Mouse (Mus musculus) testis, adult 2 months (tissue): ENCODE measurements around the gene Scand1. TPM values are rescaled to one million over a fixed set of nuclear protein-coding genes. Genes with fewer than 3 reads are reported as not detected.

Experiments
- H3K27ac ChIP-seq: fragments of 200-500 bp; 2 replicates; pipeline ENCODE4 v1.5.1; 2012; ENCODE audit warnings: low read depth, low read length; ENCODE audit not compliant: control insufficient read depth, insufficient read depth
- H3K27me3 ChIP-seq: fragments of 200-500 bp; 2 replicates; pipeline ENCODE4 v1.6.1; 2012; ENCODE audit warnings: mild to moderate bottlenecking, low read length, moderate library complexity; ENCODE audit not compliant: control insufficient read depth, insufficient read depth
- H3K36me3 ChIP-seq: fragments of 200-500 bp; 2 replicates; pipeline ENCODE4 v1.6.1; 2012; ENCODE audit warnings: mild to moderate bottlenecking, low read length; ENCODE audit not compliant: control insufficient read depth, insufficient read depth
- H3K4me1 ChIP-seq: fragments of 200-500 bp; 2 replicates; pipeline ENCODE4 v1.6.1; 2012; ENCODE audit warnings: low read length; ENCODE audit not compliant: control insufficient read depth, insufficient read depth
- H3K4me3 ChIP-seq: fragments of 200-500 bp; 2 replicates; pipeline ENCODE4 v1.5.1; 2012; ENCODE audit warnings: low read depth, mild to moderate bottlenecking, low read length, moderate library complexity, mixed read lengths; ENCODE audit not compliant: control insufficient read depth
- CTCF ChIP-seq: fragments of 200-500 bp; IDR thresholded peaks from 2 replicates; pipeline ENCODE4 v1.5.1; 2012; ENCODE audit warnings: low read depth, mild to moderate bottlenecking, inconsistent platforms, low read length, moderate library complexity; ENCODE audit not compliant: control insufficient read depth, insufficient read depth, insufficient replicate concordance
- POLR2A ChIP-seq: fragments of 200-500 bp; IDR thresholded peaks from 2 replicates; pipeline ENCODE4 v1.6.1; 2012; ENCODE audit warnings: low read depth, mild to moderate bottlenecking, inconsistent platforms, low read length, moderate library complexity; ENCODE audit not compliant: control insufficient read depth
- polyA plus RNA-seq: library from polyadenylated mRNA; depleted of rRNA; stranded (reverse); fragments of >200 nt; gene quantifications from 2 replicates; pipeline ENCODE4 v1.2.3, GENCODE M21; 2012

Scand1 gene
- polyA plus RNA-seq, 1 experiment = 212 TPM

GRCm38 (mm10) chr2:156296190-156296589 lies 16.3 kb downstream of the Scand1 start:
- H3K27ac ChIP-seq = no peak overlapping the region
- H3K4me3 ChIP-seq = no peak overlapping the region
- H3K36me3 ChIP-seq = no peaks in the 10 kb centered on the region; the same call in 1 of the 2 replicates
- H3K4me1 ChIP-seq = no peaks in the 10 kb centered on the region
- TF ChIP-seq CTCF (no peak), POLR2A (no peak)
- H3K27me3 ChIP-seq = no peaks in the 10 kb centered on the region

- H3K4me3 ChIP-seq = no peak overlapping the region
- no peak for TF ChIP-seq CTCF
- TF ChIP-seq POLR2A = no peak
- no peak overlapping the region for H3K27ac ChIP-seq
- H3K27me3 ChIP-seq = no peaks in the 10 kb centered on the region
- H3K36me3 ChIP-seq = no peaks in the 10 kb centered on the region; the same call in 1 of the 2 replicates
- H3K4me1 ChIP-seq = no peaks in the 10 kb centered on the region
These were observed 16.9 kb downstream of the Scand1 start for GRCm38 (mm10) chr2:156295601-156296063.

GRCm38 (mm10) chr2:156291998-156292397 lies 20.5 kb downstream of the Scand1 start:
- no peaks in the 10 kb centered on the region for H3K36me3 ChIP-seq
- H3K27me3 ChIP-seq = no peaks in the 10 kb centered on the region
- no peak overlapping the region for H3K4me3 ChIP-seq
- H3K4me1 ChIP-seq = no peaks in the 10 kb centered on the region
- no peak for TF ChIP-seq CTCF
- no peak for TF ChIP-seq POLR2A
- H3K27ac ChIP-seq = no peak overlapping the region

- TF ChIP-seq CTCF (no peak), POLR2A (no peak)
- Histone ChIP-seq H3K4me1 (no peaks in the 10 kb centered on the region), H3K36me3 (no peaks in the 10 kb centered on the region)
These were observed 22.8 kb downstream of the Scand1 start for GRCm38 (mm10) chr2:156289552-156290160.

GRCm38 (mm10) chr2:156288222-156288621 lies 24.3 kb downstream of the Scand1 start:
- H3K4me1 ChIP-seq = no peaks in the 10 kb centered on the region
- TF ChIP-seq CTCF (no peak), POLR2A (no peak)
- H3K27ac ChIP-seq = no peak overlapping the region
- no peaks in the 10 kb centered on the region for H3K36me3 ChIP-seq
- no peak overlapping the region for H3K4me3 ChIP-seq
- H3K27me3 ChIP-seq = no peaks in the 10 kb centered on the region

More at GRCm38 (mm10) chr2:156289552-156290160, 22.8 kb downstream of the Scand1 start:
- Histone ChIP-seq H3K4me3 (no peak overlapping the region), H3K27ac (no peak overlapping the region), H3K27me3 (no peaks in the 10 kb centered on the region)

- H3K27me3 ChIP-seq = no peaks in the 10 kb centered on the region
- no peak overlapping the region for H3K27ac ChIP-seq
- H3K4me3 ChIP-seq = no peak overlapping the region
- no peaks in the 10 kb centered on the region for H3K4me1 ChIP-seq
- H3K36me3 ChIP-seq = 0 out of 2 replicates have a peak, but pooled peaks cover 1% of the 10 kb centered on the region
- no peak for TF ChIP-seq CTCF
- no peak for TF ChIP-seq POLR2A
These were observed 25.8 kb downstream of the Scand1 start for GRCm38 (mm10) chr2:156286733-156287132.

- Histone ChIP-seq H3K36me3 (0 out of 2 replicates have a peak, but pooled peaks cover 1% of the 10 kb centered on the region), H3K27ac (no peak overlapping the region), H3K4me1 (no peaks in the 10 kb centered on the region), H3K4me3 (no peak overlapping the region), H3K27me3 (no peaks in the 10 kb centered on the region)
- no peak for TF ChIP-seq POLR2A
- TF ChIP-seq CTCF = no peak
These were observed 27.3 kb downstream of the Scand1 start for GRCm38 (mm10) chr2:156285161-156285560.
